Mouse (Mus musculus) lung, postnatal 0 days (tissue): ENCODE measurements around the gene Sdsl.

ENCODE experiments used
- CTCF ChIP-seq: IDR thresholded peaks from 2 replicates; pipeline ENCODE4 v1.5.1; 2016; ENCODE audit warnings: antibody characterized with exemption, mild to moderate bottlenecking
- EP300 ChIP-seq: IDR thresholded peaks from 2 replicates; pipeline ENCODE4 v1.6.1; 2016; ENCODE audit warnings: antibody characterized with exemption, mild to moderate bottlenecking, control low read depth

GRCm38 (mm10) chr5:120424657-120425056 lies 48.0 kb downstream of the Sdsl start:
- no peak for TF ChIP-seq CTCF
- no peak for TF ChIP-seq EP300
